Mouse (Mus musculus): ENCODE results near the gene Krtap4-6.
"Not testable (repeated sequence)": the region's sequence is repeated elsewhere in the genome, so short reads cannot be mapped to it uniquely, and the experiment has no call there.

The Krtap4-6 gene

DNA sequence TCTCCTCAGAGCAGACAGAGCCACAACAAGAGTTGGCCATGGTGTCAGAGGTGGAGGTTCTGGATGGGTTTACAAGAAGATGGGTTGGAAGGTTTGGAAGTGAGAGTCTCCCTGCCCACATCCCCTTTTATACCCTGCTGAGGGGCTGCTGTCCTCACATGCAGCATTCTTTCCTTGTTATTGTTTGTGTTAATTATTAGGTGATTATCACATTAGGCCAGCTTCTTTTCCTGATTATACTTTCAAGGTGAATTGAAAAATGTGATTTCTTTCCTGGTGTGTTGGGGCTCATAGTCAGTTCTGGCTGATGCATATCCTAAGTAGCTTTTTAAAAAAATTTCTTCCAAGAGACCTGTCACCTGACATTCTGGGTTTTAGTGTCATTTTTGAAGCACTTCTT lies at the start of gene Krtap4-6:
Krtap4-6 (minus strand) TSS at position 101 of the 400 bp plus-strand sequence.
- no peak for DNase-seq (ENCODE audit: low spot score)

DNA sequence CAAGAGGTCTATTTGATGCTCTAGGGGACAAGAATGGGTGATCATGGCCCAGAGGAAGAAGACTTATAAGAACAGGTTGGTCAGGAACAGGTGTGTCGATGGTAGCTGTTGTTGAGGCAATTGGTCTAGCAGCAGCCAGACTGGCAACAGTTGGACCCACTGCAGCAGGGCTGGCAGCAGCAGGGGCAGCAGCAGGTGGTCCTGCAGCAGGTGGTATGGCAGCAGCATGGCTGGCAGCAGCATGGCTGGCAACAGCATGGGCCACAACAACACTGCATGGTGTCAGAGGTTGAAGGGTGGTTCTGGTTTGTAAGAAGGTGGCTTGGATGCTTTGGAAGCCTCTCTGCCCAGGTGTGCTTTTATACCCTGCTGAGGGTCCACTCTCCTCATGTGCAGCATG lies 24.7 kb upstream of the Krtap4-6 start, which contains the start of gene Gm14190:
Gm14190 (minus strand) TSS at position 278 of the 400 bp plus-strand sequence.
- DNase-seq (ENCODE audit: low spot score) = no peak

DNA sequence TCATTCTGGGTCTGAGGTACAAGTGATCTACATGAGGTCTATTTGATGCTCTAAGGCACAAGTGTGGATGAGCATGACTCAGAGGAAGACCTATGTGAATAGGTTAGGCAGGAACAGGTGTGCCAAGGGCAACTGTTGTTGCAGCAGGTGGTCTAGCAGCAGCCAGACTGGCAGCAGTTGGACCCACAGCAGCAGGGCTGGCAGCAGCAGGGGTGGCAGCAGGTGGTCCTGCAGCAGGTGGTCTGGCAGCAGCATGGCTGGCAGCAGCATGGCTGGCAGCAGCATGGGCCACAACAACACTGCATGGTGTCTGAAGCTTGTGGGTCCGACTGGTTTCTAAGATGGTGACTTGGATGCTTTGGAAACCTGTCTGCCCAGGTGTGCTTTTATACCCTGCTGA lies 19.5 kb upstream of the Krtap4-6 start:
- DNase-seq (ENCODE audit: low spot score) = not testable (repeated sequence)

DNA sequence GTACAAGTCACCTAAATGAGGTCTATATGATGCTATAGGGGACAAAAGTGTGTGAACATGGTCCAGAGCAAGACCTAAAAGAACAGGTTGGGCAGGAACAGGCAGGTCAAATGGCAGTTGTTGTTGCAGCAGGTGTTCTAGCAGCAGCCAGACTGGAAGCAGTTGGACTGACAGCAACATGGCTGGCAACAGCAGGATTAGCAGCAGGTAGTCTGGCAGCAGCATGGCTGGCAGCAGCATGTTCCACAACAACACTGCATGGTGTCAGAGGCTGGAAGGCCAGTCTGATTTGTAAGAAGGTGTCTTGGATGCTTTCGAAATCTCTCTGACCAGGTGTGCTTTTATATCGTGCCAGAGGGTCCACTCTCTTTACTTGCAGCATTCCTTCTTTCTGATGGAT lies 17.7 kb upstream of the Krtap4-6 start:
- no peak for DNase-seq (ENCODE audit: low spot score)

DNA sequence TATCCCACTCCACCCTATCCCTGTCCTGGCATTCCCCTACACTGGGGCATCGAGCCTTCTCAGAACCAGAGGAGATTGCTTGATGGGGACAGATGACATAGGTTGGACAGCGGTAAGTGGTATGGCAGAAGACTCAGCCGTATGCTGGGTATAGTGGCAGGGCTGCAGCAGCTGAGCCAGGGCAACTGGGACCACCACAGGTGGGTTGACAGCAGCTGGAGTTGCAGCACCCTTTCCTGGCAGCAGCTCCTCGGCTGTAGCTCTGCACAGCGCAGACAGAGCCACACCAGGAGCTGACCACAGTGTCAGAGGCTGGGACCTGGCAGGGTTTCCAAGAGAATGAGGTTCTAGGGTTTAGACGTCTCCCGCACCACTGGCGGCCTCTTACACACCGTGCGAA lies 3.0 kb downstream of the Krtap4-6 start:
- no peak for DNase-seq (ENCODE audit: low spot score)

DNA sequence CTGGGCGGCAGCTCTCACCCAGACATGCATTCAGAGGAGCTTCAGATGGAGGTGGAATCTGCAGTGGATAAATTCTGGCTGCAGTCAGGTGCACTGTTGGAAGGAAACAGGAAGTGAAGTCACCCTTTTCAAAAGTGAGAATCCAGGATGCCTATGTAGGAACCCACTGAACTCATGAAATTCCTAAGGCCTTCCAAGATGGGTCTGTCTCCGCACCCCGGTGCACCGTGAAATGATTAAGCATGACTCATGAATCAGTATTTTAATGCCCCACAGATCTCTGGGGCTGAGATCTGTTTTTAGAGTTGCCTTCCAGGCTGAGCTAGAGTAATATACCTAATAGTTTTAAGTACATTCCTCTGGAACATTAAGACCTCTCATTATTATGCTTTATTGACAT lies 6.5 kb downstream of the Krtap4-6 start:
- DNase-seq (ENCODE audit: low spot score) = no peak

DNA sequence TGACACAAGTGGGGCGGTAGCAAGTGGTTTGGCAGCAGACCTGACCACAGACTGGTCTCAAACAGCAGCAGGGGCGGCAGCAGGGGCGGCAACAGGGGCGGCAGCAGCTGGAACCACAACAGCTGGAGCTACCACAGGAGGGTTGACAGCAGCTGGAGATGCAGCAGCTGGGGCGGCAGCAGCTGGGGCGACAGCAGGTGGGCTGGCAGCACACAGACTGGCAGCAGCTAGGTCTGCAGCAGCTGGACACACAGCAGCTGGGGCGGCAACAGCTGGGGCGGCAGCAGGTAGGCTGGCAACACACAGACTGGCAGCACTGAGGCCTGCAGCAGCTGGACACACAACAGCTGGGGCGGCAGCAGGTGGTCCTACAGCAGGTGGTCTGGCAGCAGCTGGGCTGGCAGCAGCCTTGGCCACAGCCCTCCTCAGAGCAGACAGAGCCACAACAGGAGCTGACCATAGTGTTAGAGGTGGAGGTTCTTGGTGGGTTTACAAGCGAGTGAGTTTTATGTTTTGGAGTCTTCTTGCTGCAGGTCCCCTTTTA lies 7.2 kb downstream of the Krtap4-6 start, which contains the start of gene Gm11563:
Gm11563 (minus strand) TSS at position 494 of the 544 bp plus-strand sequence.
- not testable (repeated sequence) for DNase-seq (ENCODE audit: low spot score)

DNA sequence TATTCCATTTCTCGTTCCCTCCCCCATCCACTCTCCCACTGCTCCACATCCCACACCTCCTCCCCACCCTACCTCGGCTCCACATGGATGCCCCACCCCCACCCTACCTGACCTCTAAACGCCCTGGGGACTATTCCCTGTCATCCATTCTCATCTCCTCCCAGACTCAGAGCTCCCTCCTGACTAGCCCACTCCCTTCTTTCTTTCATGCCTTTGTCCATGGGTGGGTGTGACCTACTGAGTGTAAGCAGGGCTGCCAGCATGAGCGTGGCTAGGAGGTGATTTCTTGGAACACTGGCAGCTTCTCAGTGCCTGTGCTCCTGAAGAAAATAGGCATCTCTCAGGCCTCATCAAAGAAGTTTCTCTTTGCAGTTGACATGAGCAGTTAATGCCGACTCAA lies 8.7 kb downstream of the Krtap4-6 start:
- DNase-seq (ENCODE audit: low spot score) = no peak

DNA sequence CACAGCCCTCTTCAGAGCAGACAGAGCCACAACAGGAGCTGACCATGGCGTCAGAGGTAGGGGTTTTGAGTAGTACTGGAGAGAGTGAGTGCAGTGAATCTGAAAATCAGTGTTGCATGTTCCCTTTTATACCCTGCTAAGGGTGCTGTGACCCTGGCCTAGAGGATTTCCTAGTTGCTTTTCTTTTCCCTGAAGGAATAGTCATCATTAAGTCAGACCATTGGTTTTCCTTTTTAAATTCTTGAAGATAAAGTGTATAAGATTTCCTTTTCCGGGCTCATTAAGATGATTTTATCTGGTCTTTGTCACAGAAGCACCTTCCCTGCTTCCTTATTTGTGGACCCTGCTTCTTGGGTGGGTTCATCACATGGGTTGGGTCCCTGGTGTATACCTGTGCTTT lies 15.6 kb downstream of the Krtap4-6 start, which contains the start of gene Gm11555:
Gm11555 (minus strand) TSS at position 101 of the 400 bp plus-strand sequence.
- DNase-seq (ENCODE audit: low spot score) = no peak

DNA sequence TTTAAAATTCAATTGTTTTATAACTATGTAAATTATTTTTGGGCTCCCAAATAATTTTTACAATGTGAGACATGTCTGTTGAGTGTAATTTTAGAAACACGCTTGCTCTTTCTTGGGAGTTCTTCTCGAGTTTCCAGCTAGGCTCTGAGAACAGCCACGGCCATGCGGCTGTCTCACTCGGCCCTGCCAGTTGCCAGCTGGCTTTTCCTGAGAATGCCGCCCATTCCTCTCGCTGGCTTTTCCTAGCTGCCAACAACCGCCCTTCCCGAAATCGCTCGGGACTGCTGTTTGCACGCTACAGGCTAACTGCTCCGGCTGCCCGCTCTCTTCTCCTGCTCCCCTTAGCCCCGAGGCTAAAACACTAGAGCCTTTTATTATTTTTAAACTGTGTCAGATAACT lies 19.3 kb downstream of the Krtap4-6 start:
- DNase-seq (ENCODE audit: low spot score) = no peak

DNA sequence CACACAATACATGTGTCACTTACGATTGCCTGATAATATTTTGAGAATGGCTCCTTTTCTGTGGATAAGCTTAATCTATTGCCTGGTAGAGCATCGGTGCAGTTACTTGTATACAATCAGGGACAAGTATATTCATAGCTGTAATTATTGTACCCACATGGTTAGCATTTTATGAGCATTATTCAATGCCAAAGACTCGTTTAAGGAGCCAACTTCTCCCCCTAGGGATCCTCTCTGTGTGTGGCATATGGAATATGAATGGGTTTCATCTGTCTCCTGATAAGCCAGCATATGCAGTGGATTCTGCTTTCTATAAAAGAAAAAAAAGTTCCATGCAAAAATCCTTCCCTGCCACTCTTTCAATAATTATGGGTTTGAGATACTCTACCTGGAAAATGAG lies 21.4 kb downstream of the Krtap4-6 start:
- DNase-seq (ENCODE audit: low spot score) = no peak

DNA sequence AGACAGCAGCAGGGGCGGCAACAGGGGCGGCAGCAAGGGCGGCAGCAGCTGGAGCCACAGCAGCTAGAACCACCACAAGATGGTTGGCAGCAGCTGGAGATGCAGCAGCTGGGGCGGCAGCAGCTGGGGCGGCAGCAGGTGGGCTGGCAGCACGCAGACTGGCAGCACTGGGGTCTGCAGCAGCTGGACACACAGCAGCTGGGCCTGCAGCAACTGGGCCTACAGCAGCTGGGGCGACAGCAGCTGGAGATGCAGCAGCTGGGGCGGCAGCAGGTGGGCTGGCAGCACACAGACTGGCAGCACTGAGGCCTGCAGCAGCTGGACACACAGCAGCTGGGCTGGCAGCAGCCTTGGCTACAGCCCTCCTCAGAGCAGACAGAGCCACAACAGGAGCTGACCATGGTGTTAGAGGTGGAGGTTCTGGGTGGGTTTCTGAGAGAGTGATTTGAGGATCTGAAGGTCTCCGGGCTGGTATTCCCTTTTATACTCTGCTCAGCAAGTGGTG lies 22.1 kb downstream of the Krtap4-6 start, which contains the start of gene Krtap4-7:
Krtap4-7 (minus strand) TSS at position 455 of the 505 bp plus-strand sequence.
- not testable (repeated sequence) for DNase-seq (ENCODE audit: low spot score)

DNA sequence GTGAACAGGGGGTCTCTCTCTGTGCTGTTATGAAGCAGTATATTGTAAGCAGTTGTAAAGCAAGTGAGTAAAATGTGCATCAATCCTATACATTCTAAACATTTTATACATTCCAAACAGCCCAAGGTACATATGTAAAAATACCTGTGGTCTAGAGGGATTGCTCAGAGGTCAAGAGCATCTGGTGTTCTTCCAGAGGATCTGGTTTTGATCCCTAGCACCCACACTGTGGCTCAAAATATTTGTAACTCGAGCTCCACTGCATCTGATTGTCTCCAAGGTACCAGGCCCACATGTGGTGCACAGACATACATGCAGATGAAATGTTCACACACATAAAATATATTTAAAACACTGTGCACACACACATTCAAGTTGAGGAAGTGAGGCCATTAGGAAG lies 24.8 kb downstream of the Krtap4-6 start:
- no peak for DNase-seq (ENCODE audit: low spot score)

DNA sequence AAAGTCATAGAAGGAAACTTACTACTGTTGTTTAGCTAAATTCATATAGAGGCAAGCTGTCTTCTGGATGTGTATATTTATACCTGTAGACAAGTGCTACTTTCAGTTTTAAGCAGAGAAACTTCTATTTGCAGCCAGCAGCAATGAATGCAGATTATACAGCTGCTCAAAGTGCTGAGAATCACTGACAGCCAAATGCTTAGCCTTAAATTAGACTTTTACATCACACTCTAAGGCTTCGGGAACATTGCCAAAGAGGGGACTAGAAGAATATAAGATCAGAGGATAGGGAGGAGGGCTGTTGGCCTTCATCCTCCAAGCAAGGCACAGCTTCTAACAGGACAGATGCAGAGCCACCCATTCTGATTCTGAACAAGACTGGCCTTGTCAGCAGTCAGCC lies 28.7 kb downstream of the Krtap4-6 start:
- DNase-seq (ENCODE audit: low spot score) = no peak

DNA sequence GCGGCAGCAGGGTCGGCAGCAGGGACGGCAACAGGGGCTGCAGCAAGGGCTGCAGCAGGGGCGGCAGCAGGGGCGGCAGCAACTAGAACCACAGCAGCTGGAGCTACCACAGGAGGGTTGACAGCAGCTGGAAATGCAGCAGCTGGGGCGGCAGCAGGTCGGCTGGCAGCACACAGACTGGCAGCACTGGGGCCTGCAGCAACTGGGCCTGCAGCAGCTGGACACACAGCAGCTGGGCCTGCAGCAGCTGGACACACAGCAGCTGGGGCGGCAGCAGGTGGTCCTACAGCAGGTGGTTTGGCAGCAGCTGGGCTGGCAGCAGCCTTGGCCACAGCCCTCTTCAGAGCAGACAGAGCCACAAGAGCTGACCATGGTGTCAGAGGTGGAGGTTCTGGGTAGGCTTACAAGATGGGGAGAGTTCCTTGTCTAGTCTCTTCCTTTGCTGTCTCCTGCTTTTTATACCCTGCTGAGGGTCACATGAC lies 31.1 kb downstream of the Krtap4-6 start, which contains the start of gene Krtap4-2:
Krtap4-2 (minus strand) TSS at position 432 of the 482 bp plus-strand sequence.
- no peak for DNase-seq (ENCODE audit: low spot score)

DNA sequence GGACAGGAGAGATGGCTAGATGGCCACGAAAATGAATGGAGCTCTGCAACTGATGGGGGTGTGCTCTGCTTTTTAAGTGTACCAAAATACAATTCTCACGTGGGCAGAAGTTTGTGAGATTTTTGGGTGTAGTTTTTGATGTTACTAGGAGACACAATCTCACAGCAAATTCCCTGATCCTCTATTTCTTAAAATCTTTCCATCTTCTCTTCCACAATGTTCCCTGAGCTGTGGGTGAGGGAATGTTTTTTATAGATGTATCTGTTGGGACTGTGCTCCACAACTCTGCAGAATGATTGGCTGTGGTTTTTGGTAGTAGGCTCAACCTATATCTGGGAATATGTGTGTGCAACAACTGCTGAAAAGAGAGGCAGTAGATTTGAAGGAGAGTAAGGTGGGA lies 32.5 kb downstream of the Krtap4-6 start:
- DNase-seq (ENCODE audit: low spot score) = no peak

DNA sequence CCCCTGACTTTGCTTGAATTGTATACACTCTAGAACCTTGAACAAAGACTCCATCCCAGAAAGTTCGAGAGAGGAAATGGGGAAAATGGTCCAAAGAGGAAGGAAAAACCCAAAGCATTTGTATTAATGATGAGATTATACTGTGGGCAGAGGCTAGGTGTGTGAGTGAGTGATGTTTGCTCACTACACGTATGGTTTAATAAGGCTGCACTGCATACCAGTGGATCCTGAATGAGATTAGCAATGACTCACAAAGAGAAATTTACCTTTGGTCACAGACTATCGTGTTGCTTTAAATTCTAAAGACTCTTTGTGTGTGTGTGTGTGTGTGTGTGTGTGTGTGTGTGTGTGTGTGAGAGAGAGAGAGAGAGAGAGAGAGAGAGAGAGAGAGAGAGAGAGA lies 34.9 kb downstream of the Krtap4-6 start:
- no peak for DNase-seq (ENCODE audit: low spot score)

DNA sequence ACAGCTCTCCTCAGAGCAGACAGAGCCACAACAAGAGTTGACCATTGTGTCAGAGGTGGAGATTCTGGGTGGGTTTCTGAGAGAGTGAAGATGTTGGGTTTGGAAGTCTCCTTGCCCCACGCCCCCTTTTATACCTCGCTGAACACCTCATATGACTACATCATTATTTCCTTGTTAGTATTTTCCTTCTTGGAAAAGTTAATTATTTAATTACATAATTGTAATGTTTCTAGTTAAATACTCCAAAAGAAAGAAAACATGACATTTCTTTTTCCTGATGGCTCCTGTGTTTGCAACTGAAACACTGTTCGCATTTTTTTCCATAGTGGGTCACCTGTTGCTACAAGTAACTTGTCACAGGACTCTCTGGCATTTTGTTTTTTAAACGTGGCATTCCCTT lies 37.6 kb downstream of the Krtap4-6 start, which contains the start of gene Krtap4-1:
Krtap4-1 (minus strand) TSS at position 101 of the 400 bp plus-strand sequence.
- no peak for DNase-seq (ENCODE audit: low spot score)

DNA sequence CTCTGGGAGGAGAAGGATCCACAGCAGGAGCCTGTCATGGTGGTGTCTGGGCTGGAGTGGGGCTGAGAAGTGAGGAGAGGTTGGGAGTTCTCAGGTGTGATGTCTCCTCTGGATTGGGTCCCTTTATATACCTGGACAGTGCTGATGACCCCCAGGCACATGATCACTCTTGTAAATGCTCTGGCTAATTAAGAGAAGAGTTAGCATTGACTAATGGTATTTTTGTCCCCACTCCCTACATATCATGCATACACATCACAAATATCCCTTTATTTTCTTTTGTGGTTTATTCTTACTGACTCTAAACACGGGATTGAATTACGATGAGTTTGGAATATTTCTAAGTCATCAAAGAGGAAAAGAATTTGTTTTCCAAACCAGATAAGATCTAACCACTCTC lies 45.4 kb downstream of the Krtap4-6 start, which contains the start of gene Gm11562:
Gm11562 (minus strand) TSS at position 101 of the 400 bp plus-strand sequence.
- no peak for DNase-seq (ENCODE audit: low spot score)
